Mouse (Mus musculus) midbrain, postnatal 0 days (tissue): ENCODE measurements around the gene Actn1. TPM values are rescaled to one million over a fixed set of nuclear protein-coding genes. Genes with fewer than 3 reads are reported as not detected.

ENCODE experiments used
- ATAC-seq: fragments of 200-750 bp; cut with Nextera tagmentation; 2 replicates; pipeline ENCODE4 v1.8.0; 2017; ENCODE audit warnings: moderate number of reproducible peaks, mild to moderate bottlenecking, moderate TSS enrichment, moderate library complexity; ENCODE audit not compliant: low FRiP score
- DNase-seq: peaks from one replicate; pipeline ENCODE4 v3.0.0-alpha.2; 2015; ENCODE audit warnings: low spot score
- H3K27ac ChIP-seq: fragments of 300-500 bp; sonication (generic); 2 replicates; pipeline ENCODE4 v1.5.1; 2014; ENCODE audit warnings: low read depth, mild to moderate bottlenecking, low read length, mixed read lengths
- H3K27me3 ChIP-seq: fragments of 300-500 bp; sonication (generic); 2 replicates; pipeline ENCODE4 v1.6.1; 2014; ENCODE audit warnings: low read length, control low read depth, mixed read lengths; ENCODE audit not compliant: insufficient read depth
- H3K36me3 ChIP-seq: fragments of 300-500 bp; sonication (generic); 2 replicates; pipeline ENCODE4 v1.6.1; 2014; ENCODE audit warnings: low read length, control low read depth, mixed read lengths; ENCODE audit not compliant: insufficient read depth
- H3K4me1 ChIP-seq: fragments of 300-500 bp; sonication (generic); 2 replicates; pipeline ENCODE4 v1.6.1; 2014; ENCODE audit warnings: mild to moderate bottlenecking, control low read depth, antibody characterized with exemption, low read length, mixed read lengths; ENCODE audit not compliant: insufficient read depth
- H3K4me2 ChIP-seq: fragments of 300-500 bp; sonication (generic); 2 replicates; pipeline ENCODE4 v1.6.1; 2014; ENCODE audit warnings: low read depth, mild to moderate bottlenecking, low read length, mixed read lengths; ENCODE audit not compliant: poor library complexity, severe bottlenecking
- H3K4me3 ChIP-seq: fragments of 300-500 bp; sonication (generic); 2 replicates; pipeline ENCODE4 v1.5.1; 2014; ENCODE audit warnings: low read depth, mild to moderate bottlenecking, low read length, moderate library complexity
- H3K9ac ChIP-seq: fragments of 300-500 bp; sonication (generic); replicated peaks from 2 replicates; pipeline ENCODE4 v1.6.1; 2014; ENCODE audit warnings: mild to moderate bottlenecking, low read length, moderate library complexity, mixed read lengths; ENCODE audit not compliant: poor library complexity, severe bottlenecking
- H3K9me3 ChIP-seq: fragments of 300-500 bp; sonication (generic); 2 replicates; pipeline ENCODE4 v1.6.1; 2016; ENCODE audit warnings: low read length, control low read depth
- CTCF ChIP-seq: IDR thresholded peaks from 2 replicates; pipeline ENCODE4 v1.5.1; 2016; ENCODE audit warnings: antibody characterized with exemption, mild to moderate bottlenecking
- WGBS: fragments of 180-500 bp; shearing (Covaris S2); extraction: QIAGEN DNeasy Blood & Tissue Kit; methylation state at CpG from one replicate; pipeline ENCODE4 v1.1.7; 2014; 5-methylcytosine and 5-hydroxymethylcytosine counted together
- polyA plus RNA-seq: library from polyadenylated mRNA; unstranded; fragments of >200 nt; fragmentation: Nextera tagmentation; extraction: Ambion mirVana; gene quantifications from 2 replicates; pipeline ENCODE4 v1.2.1, GENCODE M21; 2015
- total RNA-seq: library from RNA; depleted of rRNA; stranded (reverse); fragments of >200 nt; gene quantifications from 2 replicates; pipeline ENCODE4 v1.2.3, GENCODE M21; 2014

Actn1 gene
- total and polyA plus RNA-seq, 2 experiments from 2014 or later: 7.4 to 18.0 TPM

- H3K36me3 ChIP-seq: no peaks in the 10 kb centered on the region
- 80% methylated on average over 6 of the region's 6 CpGs for WGBS
- TF ChIP-seq CTCF: no peak
- no peak overlapping the region for H3K4me3 ChIP-seq
- no peaks in the 10 kb centered on the region for H3K4me1 ChIP-seq
- H3K9me3 ChIP-seq: no peaks in the 10 kb centered on the region
- no peak for DNase-seq
- H3K9ac ChIP-seq: no peak overlapping the region
- ATAC-seq: no peak
- H3K27me3 ChIP-seq: 0 out of 2 replicates have a peak, but pooled peaks cover 3% of the 10 kb centered on the region
- H3K4me2 ChIP-seq: no peak overlapping the region
- no peak overlapping the region for H3K27ac ChIP-seq
Observed at GRCm38 (mm10) chr12:80137246-80137645, 122.9 kb downstream of the Actn1 start.

GRCm38 (mm10) chr12:80136264-80136930, 123.8 kb downstream of the Actn1 start:
- H3K27me3 ChIP-seq: 0 out of 2 replicates have a peak, but pooled peaks cover 3% of the 10 kb centered on the region
- no peak overlapping the region for H3K9ac ChIP-seq
- peaks cover 5% of the 10 kb centered on the region for H3K4me1 ChIP-seq
- no peak for TF ChIP-seq CTCF
- peak; percentile 84 for DNase-seq
- WGBS: 93% methylated on average over 12 of the region's 12 CpGs
- no peak overlapping the region for H3K4me3 ChIP-seq
- no peak overlapping the region for H3K27ac ChIP-seq
- H3K36me3 ChIP-seq: no peaks in the 10 kb centered on the region
- no peak overlapping the region for H3K4me2 ChIP-seq
- no peak for ATAC-seq
- H3K9me3 ChIP-seq: no peaks in the 10 kb centered on the region

GRCm38 (mm10) chr12:80135173-80135572, 125.0 kb downstream of the Actn1 start:
- over 99% methylated on average over 8 of the region's 8 CpGs for WGBS
- H3K4me3 ChIP-seq: no peak overlapping the region
- no peak for ATAC-seq
- H3K27me3 ChIP-seq: 0 out of 2 replicates have a peak, but pooled peaks cover 3% of the 10 kb centered on the region
- H3K9ac ChIP-seq: no peak overlapping the region
- no peak overlapping the region for H3K4me2 ChIP-seq
- H3K27ac ChIP-seq: no peak overlapping the region
- DNase-seq: no peak
- TF ChIP-seq CTCF: no peak
- no peaks in the 10 kb centered on the region for H3K9me3 ChIP-seq
- peaks cover 5% of the 10 kb centered on the region for H3K4me1 ChIP-seq
- no peaks in the 10 kb centered on the region for H3K36me3 ChIP-seq

GRCm38 (mm10) chr12:80133011-80133545, 127.1 kb downstream of the Actn1 start:
- Histone ChIP-seq H3K4me2 (peak overlapping the region; percentile 87), H3K27ac (no peak overlapping the region), H3K9ac (no peak overlapping the region; the same call in 1 of the 2 replicates), H3K9me3 (no peaks in the 10 kb centered on the region), H3K4me3 (peak overlapping the region; percentile 67), H3K27me3 (no peaks in the 10 kb centered on the region), H3K4me1 (peaks cover 5% of the 10 kb centered on the region), H3K36me3 (no peaks in the 10 kb centered on the region)
- no peak for TF ChIP-seq CTCF
- ATAC-seq (peak; percentile 13; the same call in 1 of the 2 replicates), DNase-seq (no peak)
- WGBS: 40% methylated on average over 9 of the region's 9 CpGs

GRCm38 (mm10) chr12:80132250-80133003, 127.7 kb downstream of the Actn1 start:
- WGBS: under 1% methylated on average over 66 of the region's 66 CpGs
- no peaks in the 10 kb centered on the region for H3K9me3 ChIP-seq
- ATAC-seq: peak; percentile 88

More at GRCm38 (mm10) chr12:80132250-80133003, 127.7 kb downstream of the Actn1 start:
- peaks cover 5% of the 10 kb centered on the region for H3K4me1 ChIP-seq
- H3K4me2 ChIP-seq: peak overlapping the region; percentile 87
- peak overlapping the region; percentile 67 for H3K4me3 ChIP-seq
- DNase-seq: peak; percentile 91
- TF ChIP-seq CTCF: peak; percentile 95
- H3K27me3 ChIP-seq: no peaks in the 10 kb centered on the region
- H3K36me3 ChIP-seq: no peaks in the 10 kb centered on the region
- peak overlapping the region; percentile 95 for H3K27ac ChIP-seq
- peak overlapping the region; percentile 84 for H3K9ac ChIP-seq
